Mouse (Mus musculus) regulatory T cell (primary cell): ENCODE measurements around the gene Wfdc6b.
"Not testable (repeated sequence)": the region's sequence is repeated elsewhere in the genome, so short reads cannot be mapped to it uniquely, and the experiment has no call there.

Experiments used
- in situ Hi-C: fragments of 300-600 bp; cut with MboI, MseI; formaldehyde crosslinking; loops from one replicate; pipeline ENCODE4 v1.15.1; 2025; ENCODE audit warnings: high pct_unique_total_duplicates

The Wfdc6b gene

DNA sequence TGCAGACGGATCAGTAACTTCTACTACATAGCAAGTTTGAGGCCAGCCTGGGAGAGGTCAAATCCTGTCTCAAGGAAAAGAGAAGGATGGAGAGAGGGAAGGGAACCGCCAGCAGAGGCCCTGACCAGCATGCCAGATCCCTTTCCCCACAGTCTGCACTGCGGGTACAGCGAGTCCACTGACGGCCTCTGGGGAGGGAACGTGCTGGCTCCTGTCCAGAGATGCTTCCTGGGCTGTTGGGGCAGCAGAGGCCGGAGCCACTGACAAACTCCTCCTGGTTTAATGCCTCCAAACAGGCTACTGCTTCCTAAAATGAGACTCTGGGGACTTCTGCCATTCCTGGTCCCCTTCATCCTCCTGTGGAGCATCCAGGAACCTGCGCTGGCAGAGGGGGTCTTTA lies at the start of gene Wfdc6b, which contains the start of gene Wfdc8:
Gene Wfdc6b, plus strand, starts transcription at position 52 of the 400 bp plus-strand sequence.
Gene Wfdc8, minus strand, starts transcription at position 156 of the 400 bp plus-strand sequence.
- in situ Hi-C loops, result not testable (repeated sequence)

DNA sequence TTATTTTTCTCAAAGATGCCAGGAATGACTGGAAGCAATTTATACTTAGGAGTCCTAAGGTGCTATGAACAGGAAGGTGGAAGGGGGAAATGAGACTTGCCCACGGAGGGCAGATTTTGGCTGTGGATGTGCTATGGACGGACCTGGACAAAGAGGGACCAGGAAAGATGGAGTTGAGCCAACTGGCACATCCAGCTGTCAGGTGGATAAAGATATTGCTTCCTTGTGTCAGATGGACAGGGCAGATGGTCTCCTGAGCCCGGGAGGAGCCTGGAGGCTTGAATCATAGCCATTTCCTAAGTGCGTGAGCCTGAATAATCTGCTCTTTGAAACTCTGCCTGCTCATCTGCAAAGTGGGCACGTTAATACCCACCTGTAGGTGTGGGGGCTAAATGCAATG lies 49.0 kb upstream of the Wfdc6b start:
- in situ Hi-C loops, result no loop called here

DNA sequence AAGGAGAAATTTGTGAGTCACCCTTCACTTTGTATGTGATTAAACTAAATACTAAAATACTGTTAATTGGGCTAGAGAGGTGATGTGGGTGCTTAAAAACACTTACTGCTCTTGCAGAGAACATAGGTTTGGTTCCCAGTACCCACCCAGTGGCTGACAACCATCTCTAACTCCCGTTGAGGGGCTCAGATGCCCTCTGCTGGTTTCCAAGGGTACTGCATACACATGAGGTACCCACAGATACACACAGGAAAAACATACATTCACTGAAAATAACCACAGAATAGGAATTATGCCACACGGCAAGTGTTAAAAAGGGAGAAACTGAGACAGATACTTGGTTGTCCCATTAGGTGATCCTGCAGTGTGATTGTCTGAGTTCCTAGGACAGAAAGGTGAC lies 46.3 kb upstream of the Wfdc6b start:
- in situ Hi-C loops, result no loop called here

DNA sequence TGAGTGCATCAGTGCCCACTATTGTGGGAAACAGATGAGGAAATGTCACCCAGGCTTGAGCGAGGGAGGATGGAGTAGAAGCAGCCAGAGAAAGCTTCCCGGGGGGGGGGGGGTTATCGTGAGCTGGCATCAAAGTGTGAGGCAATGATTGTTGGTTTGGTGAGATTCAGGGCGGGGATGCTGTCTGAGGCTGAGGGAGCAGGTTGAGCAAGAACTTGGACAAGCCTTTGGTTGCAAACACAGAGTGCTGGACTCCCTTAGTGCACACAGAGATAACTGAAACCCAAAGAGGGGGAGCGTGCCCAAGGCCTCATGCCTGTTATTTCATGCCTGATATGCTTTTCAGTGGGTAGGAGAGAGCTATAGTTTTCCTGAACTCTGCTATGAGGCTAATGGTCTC lies 45.9 kb upstream of the Wfdc6b start:
- in situ Hi-C loops, result no loop called here

DNA sequence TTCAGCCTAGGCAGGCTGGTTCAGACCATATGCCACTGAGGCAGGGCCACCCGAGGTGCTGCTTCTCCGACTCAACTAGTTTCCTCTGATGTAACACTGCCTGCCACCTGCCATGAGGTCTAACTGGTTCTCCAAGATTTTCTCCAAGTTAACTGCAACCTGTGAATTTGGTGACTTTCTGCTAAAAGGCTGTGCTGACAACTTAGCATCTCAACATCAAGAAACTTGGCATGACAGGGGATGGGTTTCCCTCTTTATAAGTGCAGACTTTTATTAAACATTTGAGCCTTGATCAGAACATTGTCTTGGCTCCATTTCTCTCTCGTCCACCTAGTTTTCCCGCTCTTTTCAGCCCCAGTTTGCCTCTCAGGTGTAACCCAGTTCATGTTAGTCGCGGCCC lies 40.0 kb upstream of the Wfdc6b start, which contains the start of gene Spint3:
Gene Spint3, minus strand, starts transcription at position 101 of the 400 bp plus-strand sequence.
- in situ Hi-C loops, result not testable (repeated sequence)

DNA sequence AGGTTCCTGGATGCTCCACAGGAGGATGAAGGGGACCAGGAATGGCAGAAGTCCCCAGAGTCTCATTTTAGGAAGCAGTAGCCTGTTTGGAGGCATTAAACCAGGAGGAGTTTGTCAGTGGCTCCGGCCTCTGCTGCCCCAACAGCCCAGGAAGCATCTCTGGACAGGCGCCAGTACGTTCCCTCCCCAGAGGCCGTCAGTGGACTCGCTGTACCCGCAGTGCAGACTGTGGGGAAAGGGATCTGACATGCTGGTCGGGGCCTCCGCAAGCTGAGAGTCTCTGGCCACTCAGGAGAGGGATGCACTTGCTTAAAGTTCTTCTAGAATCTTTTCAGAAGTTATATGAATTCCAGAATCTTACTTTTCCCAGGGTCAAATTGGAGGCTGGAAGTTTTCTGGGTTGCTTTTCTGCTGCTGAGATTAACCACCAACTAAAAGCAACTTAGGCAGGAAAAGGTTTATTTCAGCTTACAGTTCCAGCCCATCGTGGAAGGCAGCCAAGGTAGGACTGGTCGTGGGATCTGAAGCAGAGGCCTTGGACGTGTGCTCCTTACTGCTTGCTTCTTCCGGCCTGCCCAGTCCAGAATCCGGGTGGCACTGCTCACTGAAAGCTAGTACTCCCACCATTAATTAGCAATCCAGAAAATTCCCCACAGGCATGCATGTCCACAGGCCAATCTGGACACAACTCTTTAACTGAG lies 28.1 kb upstream of the Wfdc6b start, which contains the start of gene Wfdc6a:
Gene Wfdc6a, minus strand, starts transcription at position 423 of the 701 bp plus-strand sequence.
- in situ Hi-C loops, result not testable (repeated sequence)

DNA sequence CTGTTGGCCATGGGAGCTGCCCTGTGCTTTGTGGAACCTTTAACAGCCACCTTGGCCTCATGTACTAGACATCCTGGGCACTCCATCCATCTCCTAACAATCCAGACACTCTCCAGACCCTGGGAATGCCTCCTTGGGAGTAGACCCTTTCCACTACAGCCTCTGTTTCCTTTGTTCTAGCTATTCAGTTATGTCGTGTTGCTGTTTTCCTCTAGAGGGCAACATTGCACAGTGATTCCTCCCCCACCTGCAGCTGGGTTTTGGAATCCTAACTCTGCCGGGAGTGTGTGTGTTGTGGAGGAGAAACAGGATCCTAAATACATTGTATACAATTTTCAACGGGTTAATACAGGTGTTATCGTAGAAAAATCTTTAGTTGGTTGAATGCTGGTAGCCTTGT lies 21.3 kb upstream of the Wfdc6b start:
- in situ Hi-C loops, result loop anchor here (10.0 kb wide), 1 partner anchor 133 kb away; no protein-coding TSS in a partner anchor

DNA sequence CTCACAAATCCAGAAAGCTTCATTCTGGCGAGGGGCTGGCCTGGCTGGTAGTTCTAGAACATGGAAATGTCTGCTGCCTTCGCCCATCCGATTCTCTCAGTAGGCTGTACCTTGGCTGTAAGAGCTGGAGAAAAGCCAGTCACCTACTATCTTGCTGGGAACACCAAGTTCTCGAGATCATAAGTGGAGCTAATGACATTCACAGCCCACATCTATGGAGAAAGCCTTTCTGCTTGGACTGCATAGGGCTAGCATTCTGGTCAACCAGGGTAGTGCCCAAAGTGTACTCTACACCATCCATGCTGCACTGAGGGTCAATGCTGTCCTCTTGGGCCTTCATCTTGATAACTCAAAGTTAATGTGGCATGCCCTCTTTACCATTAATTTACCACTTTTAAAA lies 19.8 kb upstream of the Wfdc6b start, which contains the start of gene Eppin:
Gene Eppin, minus strand, starts transcription at position 101 of the 400 bp plus-strand sequence.
- in situ Hi-C loops, result loop anchor here (10.0 kb wide), 1 partner anchor 131 kb away; no protein-coding TSS in a partner anchor

DNA sequence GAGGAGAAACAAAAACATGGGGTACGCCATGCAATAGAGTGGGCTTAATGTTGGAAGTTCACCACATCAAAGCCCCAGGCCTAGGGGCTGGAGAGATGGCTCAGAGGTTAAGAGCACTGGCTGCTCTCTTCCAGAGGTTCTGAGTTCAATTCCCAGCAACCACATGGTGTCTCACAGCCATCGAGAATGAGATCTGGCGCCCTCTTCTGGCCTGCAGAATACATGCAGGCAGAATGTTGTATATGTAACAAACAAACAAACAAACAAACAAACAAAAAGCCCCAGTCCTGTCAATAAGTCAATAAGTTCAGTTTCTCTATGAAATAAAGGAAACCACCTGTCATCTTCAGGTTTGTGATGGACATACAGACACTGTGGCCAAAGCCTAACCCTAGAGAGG lies 13.1 kb upstream of the Wfdc6b start:
- in situ Hi-C loops, result no loop called here

DNA sequence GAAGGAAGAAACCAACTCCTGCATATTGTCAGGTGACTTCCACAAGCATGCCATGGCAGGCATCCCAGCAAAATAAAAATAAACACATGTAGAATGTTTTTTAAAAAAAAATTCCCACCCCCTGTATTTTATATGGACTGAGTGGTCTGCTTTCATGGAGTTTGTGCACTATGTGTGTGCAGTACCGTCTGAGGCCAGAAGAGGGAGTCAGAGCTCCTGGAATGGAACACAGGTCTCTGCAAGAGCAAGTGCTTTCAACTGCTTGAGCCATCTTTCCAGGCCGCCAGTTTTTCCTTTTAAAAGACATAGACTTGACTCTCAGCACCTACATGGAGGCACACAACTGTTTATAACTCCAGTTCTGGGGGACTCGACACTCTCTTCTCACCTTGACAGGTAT lies 9.8 kb upstream of the Wfdc6b start:
- in situ Hi-C loops, result no loop called here

DNA sequence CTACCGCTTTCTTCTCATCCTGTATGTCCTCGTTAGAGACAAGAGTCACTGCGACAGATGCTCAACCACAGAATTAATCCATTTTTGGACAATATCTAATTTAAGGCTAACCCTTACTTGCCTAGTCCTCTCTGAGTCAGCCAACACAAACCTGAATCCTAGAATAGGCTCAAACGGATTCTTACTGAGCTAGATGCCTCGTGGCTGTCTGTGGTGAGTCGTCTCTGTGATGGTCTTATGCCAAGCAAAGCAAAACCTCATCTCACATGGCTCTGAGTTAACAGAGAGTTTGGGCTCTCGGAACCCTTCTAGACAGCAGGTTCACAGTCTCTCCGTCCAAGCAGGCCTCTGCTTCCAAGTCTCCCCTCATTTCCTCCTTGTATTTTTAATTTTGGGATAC lies 8.9 kb upstream of the Wfdc6b start:
- in situ Hi-C loops, result no loop called here

DNA sequence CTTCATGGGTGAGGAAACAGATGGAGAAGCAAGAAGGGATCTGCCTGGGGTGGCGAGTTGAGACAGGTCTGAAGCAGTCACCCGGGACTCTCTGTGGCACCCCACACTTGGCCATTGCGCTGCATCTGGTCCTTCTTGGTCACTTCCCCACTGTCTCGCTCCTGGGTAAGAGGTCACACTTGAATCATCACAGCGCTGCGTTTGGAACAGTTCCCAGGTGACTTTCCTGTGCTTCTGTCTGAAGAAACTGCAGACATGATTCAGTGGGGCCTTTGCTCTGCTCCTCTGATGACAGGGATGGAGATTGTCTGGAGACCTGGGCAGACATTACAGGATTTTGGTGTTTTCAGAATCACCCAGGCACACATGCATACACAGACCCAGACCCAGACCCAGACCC lies 4.5 kb upstream of the Wfdc6b start:
- in situ Hi-C loops, result no loop called here

DNA sequence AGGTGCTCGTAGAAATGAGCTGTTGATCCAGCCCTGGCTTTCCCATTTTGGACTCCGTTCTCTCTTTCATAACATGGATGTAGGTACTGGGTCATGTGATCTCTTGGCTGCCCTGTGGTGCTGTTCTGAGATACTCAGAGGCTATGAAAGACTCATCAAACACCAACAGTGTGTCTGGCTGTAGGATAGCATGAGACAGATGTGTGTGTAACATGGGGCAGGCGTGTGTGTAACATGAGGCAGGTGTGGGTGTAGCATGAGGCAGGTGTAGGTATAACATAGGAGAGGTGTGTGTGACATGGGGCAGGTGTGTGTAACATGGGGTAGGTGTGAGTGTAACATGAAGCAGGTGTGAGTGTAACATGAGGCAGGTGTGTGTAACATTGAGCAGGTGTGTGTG lies 2.1 kb downstream of the Wfdc6b start:
- in situ Hi-C loops, result loop anchor here (5.0 kb wide), 1 partner anchor 33 kb away; no protein-coding TSS in a partner anchor

DNA sequence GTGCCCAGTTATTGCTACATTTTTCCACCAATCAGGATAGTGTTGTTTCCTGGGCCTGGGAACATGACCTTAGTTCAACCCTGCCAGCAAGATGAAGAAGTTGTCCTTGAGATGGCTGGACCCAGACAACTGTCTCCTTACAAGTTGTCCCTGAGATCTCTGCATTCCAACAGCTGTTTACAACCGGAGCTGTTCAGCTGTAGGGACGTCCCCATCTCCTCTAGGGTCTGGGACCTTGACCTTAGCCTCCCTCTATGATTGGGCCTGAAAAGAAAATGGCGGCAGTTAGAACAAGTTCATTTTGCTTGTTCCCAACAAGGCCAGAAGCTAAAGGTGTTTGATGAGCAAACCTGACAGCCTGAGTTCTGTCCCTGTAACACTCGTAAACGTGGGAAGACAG lies 5.7 kb downstream of the Wfdc6b start:
- in situ Hi-C loops, result loop anchor here (5.0 kb wide), 1 partner anchor 37 kb away; no protein-coding TSS in a partner anchor

DNA sequence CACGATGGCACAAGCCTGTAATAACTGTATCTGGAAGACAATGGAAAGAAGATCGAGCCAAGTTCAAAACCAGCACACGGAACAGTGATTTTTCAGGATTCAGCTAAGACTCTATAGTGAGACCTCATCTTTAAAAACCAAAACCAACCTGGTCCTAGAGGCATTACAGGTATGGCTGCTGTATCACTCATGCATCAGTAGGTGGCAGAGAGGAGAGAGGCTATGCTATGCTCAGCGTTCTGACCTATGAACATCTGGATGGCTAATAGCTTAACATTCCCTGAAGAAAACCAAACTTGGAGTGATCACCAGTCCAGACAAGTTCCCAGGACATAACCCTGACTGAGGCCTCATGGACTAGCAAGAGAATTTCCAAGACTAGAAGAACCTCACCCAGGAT lies 8.5 kb downstream of the Wfdc6b start:
- in situ Hi-C loops, result no loop called here

DNA sequence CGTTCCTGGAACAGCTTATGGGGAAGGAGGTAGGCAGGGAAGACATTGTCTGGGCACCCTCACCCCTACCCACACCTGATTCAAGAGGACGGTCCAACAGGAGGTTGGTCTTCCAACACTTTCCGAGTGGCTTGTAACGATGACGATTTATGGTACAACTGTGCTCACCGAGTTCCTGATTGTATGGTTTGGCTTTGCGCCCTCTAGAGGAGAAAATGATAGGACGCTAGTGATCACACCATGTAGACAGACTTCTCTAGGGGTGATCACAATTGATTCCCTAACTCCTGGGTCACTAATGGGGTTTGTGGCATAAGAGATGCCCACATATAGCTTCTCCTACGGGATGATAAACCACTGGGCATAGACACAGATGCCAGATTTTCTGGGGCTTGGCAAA lies 21.9 kb downstream of the Wfdc6b start:
- in situ Hi-C loops, result no loop called here

DNA sequence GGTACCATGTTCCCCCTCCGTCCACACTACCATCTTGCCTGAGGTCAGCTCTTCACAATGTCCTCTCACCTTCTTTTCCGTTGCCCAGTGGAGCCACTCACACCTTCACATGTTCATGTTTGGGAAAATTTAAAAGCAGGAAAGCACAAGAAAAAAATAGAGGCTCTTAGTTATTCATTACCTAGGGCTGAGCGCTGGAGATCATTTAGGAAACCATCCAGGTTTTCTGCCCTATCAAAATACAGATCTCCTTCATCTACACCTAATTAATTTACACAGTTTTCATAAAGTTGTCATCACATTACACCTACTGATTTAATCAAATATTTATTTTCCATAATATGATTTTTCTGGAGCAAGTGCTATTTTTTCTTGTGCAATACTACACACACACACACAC lies 25.4 kb downstream of the Wfdc6b start, which contains the start of gene Wfdc16:
Gene Wfdc16, minus strand, starts transcription at position 101 of the 400 bp plus-strand sequence.
- in situ Hi-C loops, result no loop called here

DNA sequence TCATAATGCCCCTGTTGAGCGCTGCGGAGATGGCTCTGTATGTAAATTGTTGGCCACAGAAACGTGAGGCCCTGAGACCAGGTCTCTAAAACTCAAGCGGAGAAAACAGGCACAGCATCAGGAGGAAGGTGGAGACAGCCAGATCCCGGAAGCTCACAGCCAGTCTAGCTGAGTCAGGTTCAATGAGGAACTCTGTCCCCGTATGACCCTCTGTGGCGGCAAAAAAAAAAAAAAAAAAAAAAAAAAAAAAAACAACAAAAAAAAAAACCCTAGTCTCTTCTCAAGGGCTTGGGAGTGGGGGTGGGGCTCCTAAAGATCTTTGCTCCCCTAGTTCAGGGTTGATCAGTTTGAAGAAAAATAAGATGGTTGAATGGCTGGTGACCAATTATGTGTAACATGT lies 27.8 kb downstream of the Wfdc6b start:
- in situ Hi-C loops, result no loop called here

DNA sequence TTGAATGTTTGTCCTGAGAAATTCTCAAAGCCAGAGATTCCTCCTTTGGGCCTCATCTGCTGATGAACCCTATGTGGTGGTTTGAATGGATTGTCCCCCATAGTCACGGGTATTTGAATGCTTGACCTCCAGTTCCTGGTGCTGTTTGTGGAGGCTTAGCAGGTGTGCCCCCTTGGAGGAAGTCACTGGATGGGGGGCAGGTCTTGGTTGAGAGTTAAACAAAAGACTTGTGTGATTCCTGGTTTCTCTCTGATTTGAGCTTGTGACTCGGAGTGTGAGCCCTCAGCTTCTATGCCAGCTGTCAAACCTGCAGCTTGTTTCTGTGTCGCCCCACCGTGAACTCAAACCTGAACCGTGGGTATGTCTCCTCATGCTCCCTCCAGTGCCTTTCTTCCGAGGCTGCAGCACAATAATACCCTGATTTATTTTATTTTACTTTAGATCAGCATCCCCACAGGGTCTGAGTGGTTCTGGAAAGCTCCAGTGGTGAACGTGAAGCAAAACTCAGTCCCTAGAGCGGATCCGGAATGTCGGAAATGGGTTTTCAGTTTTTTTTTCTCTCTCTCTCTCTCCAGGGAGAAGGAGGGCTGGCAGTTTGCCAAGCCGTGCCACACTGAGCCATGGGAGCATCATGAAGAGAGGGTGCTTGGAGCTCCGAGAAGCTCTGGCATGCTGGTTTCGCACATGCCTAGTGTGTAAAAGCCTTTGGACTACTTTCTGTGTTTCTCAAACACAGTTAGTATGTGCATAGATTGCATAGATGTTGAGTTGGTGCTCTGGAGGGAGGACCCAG lies 28.8 kb downstream of the Wfdc6b start:
- in situ Hi-C loops, result no loop called here

DNA sequence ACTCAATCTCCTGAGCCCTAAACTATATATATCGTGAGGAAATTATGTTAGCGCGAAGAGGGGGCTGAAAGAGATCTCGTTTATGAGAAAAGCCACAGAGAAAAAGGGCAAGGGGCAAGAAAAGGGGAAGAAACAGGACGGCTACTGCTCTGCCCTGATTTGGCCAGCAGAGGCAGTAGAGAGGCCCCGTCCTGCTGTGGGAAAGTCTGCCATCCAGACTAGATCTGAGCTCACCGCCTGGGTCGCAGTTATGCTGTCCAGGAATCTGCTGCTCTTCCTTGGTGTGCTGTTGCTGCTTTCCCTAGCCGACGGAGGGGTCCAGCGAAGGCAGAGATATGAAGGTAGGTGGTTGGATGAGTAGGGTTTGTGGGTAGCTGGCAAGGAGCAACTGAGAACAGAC lies 42.5 kb downstream of the Wfdc6b start, which contains the start of gene Wfdc10:
Gene Wfdc10, plus strand, starts transcription at position 189 of the 400 bp plus-strand sequence.
- in situ Hi-C loops, result loop anchor here (5.0 kb wide), 1 partner anchor 619 kb away; no protein-coding TSS in a partner anchor

DNA sequence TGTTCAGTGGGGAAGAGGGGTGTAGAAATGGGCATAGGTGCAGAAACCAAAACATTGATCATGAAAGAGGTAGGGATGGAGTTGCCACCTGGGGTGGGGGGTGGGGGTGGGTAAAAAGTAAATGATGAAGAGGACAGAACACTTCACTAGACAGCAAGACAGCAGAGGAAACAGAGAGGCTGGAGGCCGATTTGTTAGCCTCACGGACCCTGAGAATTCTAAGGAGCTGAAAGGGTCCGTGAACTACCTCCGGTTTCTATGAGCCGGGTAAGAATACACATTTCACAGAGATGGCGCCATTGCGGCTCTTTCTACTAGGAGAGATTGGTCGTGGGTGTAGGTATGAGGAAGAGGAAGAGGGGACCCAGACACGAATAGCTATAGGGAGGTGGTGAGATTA lies 43.2 kb downstream of the Wfdc6b start, which contains the start of gene Wfdc9:
Gene Wfdc9, minus strand, starts transcription at position 101 of the 400 bp plus-strand sequence.
- in situ Hi-C loops, result loop anchor here (5.0 kb wide), 1 partner anchor 619 kb away; no protein-coding TSS in a partner anchor

DNA sequence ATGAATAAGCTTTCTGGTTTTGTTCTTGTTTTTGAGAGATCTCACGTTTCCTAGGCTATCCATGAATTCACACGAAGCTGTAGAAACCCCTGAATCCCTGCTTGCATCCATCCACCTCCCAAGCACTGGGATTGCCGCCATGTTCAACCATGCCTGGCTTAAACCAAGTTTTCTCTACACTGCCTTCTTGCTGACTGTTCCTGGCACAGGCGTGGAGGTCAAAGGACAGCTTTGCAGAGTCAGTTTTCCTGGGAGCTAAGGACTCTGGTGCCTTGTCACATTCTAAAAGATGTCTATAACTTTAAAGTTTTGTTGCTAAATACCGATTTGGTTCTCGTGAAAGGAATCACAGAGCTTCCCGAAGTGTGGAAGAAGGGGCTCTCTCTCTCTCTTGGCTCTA lies 51.5 kb downstream of the Wfdc6b start:
- in situ Hi-C loops, result no loop called here
